Mouse (Mus musculus): Measurements from ENCODE around the gene D930007J09Rik.

DNA sequence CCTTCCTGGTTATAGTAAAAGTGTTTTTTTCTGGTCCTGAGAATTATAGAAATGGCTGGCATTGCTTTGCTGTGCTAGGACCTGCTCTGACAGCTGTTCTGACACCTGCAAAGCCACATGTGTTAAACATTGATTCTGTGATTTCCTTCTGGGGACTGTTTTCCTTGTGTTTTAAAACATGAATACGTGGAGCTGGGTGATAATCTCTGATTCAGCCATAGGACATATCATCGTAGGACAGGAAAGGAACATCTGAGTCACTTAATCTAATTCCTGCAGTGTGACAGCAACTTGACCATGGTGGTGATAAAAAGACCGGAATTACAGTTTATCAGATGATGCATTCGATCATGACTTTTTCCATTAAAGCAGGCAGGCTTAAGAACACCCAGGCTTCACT lies 26.2 kb upstream of the D930007J09Rik start:
- TF ChIP-seq GATA1 (IDR thresholded peaks at IDR 0.05; ENCODE audit: borderline replicate concordance, low read length) (no peak), FLI1 (IDR thresholded peaks at IDR 0.05; ENCODE audit: low read length) (no peak)

All from megakaryocyte, embryonic 14.5 days (primary cell).